Mouse (Mus musculus) stomach, embryonic 16.5 days (tissue): ENCODE data around the gene Hoxa5. TPM values are rescaled to one million over a fixed set of nuclear protein-coding genes. Genes with fewer than 3 reads are reported as not detected.

Source experiments
- ATAC-seq: fragments of 200-750 bp; cut with Nextera tagmentation; 2 replicates; pipeline ENCODE4 v1.8.0; 2017; ENCODE audit warnings: moderate number of reproducible peaks, moderate TSS enrichment; ENCODE audit not compliant: insufficient read depth, low FRiP score
- H3K27ac ChIP-seq: fragments of 300-500 bp; sonication (generic); 2 replicates; pipeline ENCODE4 v1.5.1; 2014; ENCODE audit warnings: low read length
- H3K27me3 ChIP-seq: fragments of 300-500 bp; sonication (generic); 2 replicates; pipeline ENCODE4 v1.6.1; 2014; ENCODE audit warnings: low read length, control low read depth, mixed read lengths; ENCODE audit not compliant: control insufficient read depth, insufficient read depth
- H3K36me3 ChIP-seq: fragments of 300-500 bp; sonication (generic); 2 replicates; pipeline ENCODE4 v1.6.1; 2014; ENCODE audit warnings: low read length; ENCODE audit not compliant: control insufficient read depth, insufficient read depth
- H3K4me1 ChIP-seq: fragments of 300-500 bp; sonication (generic); 2 replicates; pipeline ENCODE4 v1.6.1; 2014; ENCODE audit warnings: low read length, control low read depth, mixed read lengths; ENCODE audit not compliant: control insufficient read depth, insufficient read depth
- H3K4me2 ChIP-seq: fragments of 300-500 bp; sonication (generic); 2 replicates; pipeline ENCODE4 v1.6.1; 2014; ENCODE audit warnings: low read depth, low read length, mixed read lengths
- H3K4me3 ChIP-seq: fragments of 300-500 bp; sonication (generic); replicated peaks from 2 replicates; pipeline ENCODE4 v1.5.1; 2014; ENCODE audit warnings: mild to moderate bottlenecking, low read length
- H3K9ac ChIP-seq: fragments of 300-500 bp; sonication (generic); 2 replicates; pipeline ENCODE4 v1.6.1; 2014; ENCODE audit warnings: low read length
- H3K9me3 ChIP-seq: fragments of 300-500 bp; sonication (generic); replicated peaks from 2 replicates; pipeline ENCODE4 v1.6.1; 2016; ENCODE audit warnings: low read length, control low read depth; ENCODE audit not compliant: control insufficient read depth
- WGBS: fragments of 180-500 bp; shearing (Covaris S2); extraction: QIAGEN DNeasy Blood & Tissue Kit; methylation state at CpG from one replicate; pipeline ENCODE4 v1.1.7; 2014; 5-methylcytosine and 5-hydroxymethylcytosine counted together
- polyA plus RNA-seq: library from polyadenylated mRNA; unstranded; fragments of >200 nt; fragmentation: Nextera tagmentation; extraction: Ambion mirVana; gene quantifications from 2 replicates; pipeline ENCODE4 v1.2.1, GENCODE M21; 2015

The Hoxa5 gene
- polyA plus RNA-seq, 1 experiment from 2014 or later = 11.0 TPM

DNA sequence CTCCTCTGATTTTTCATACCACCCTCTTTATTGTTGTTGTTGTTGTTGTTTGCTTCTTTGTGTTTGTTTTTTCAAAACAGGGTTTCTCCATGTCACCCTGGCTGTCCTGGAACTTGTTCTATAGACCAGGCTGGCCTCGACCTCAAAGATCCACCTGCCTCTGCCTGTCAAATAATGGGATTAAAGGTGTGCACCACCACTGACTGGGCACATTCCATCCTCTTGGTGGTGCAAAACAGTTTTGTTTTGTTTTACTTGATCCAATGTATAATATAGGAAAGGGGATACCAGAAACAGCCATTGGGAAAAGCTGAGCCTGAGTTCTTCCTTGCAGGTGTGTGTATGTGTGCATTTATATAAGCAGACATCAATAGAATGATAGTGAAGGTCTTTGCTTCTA, 17.9 kb downstream of the Hoxa5 start:
- Histone ChIP-seq H3K9me3 (no peaks in the 10 kb centered on the region), H3K36me3 (no peaks in the 10 kb centered on the region), H3K27ac (no peak overlapping the region), H3K27me3 (0 out of 2 replicates have a peak, but pooled peaks cover 5% of the 10 kb centered on the region), H3K4me2 (no peak overlapping the region), H3K9ac (no peak overlapping the region), H3K4me3 (no peak overlapping the region), H3K4me1 (peaks cover 46% of the 10 kb centered on the region)
- ATAC-seq = no peak
- WGBS = 34% methylated on average over 1 of the region's 1 CpGs

DNA sequence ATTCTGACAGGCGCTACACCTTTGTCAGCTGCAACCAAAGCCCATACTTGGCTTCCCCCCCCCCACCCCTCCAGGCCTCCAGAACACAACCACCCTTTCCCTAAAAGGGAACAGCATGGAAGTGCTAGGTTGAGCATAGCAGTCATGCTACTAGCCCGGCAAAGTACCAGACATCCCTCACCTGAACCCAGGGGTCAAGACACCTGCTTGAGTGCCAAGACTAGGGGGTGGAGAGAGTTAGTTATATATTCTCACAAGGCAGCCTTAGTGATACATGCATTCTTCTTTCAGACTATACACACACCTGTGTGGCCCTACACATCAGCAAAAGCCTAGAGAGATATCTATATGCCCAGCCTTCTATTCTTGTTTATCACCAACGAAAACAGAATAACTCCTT, 18.6 kb downstream of the Hoxa5 start:
- no peak for ATAC-seq
- WGBS = 39% methylated on average over 3 of the region's 3 CpGs
- no peak overlapping the region for H3K4me3 ChIP-seq
- no peaks in the 10 kb centered on the region for H3K36me3 ChIP-seq
- H3K9me3 ChIP-seq = no peaks in the 10 kb centered on the region
- peak overlapping the region; percentile 39; the same call in 1 of the 2 replicates for H3K4me2 ChIP-seq
- peak overlapping the region; percentile 82; the same call in 1 of the 2 replicates for H3K27ac ChIP-seq
- H3K4me1 ChIP-seq = peaks cover 52% of the 10 kb centered on the region
- H3K27me3 ChIP-seq = 0 out of 2 replicates have a peak, but pooled peaks cover 5% of the 10 kb centered on the region
- peak overlapping the region; percentile 45; the same call in 1 of the 2 replicates for H3K9ac ChIP-seq

GRCm38 (mm10) chr6:52185222-52185621, 19.2 kb downstream of the Hoxa5 start:
- H3K27ac ChIP-seq = peak overlapping the region; percentile 82; the same call in 1 of the 2 replicates
- 0 out of 2 replicates have a peak, but pooled peaks cover 5% of the 10 kb centered on the region for H3K27me3 ChIP-seq
- H3K9me3 ChIP-seq = no peaks in the 10 kb centered on the region
- H3K4me1 ChIP-seq = peaks cover 54% of the 10 kb centered on the region
- peak overlapping the region; percentile 4 for H3K4me3 ChIP-seq
- no peak for ATAC-seq
- WGBS = 4% methylated on average over 19 of the region's 19 CpGs
- H3K9ac ChIP-seq = peak overlapping the region; percentile 45
- H3K36me3 ChIP-seq = no peaks in the 10 kb centered on the region
- H3K4me2 ChIP-seq = peak overlapping the region; percentile 39

DNA sequence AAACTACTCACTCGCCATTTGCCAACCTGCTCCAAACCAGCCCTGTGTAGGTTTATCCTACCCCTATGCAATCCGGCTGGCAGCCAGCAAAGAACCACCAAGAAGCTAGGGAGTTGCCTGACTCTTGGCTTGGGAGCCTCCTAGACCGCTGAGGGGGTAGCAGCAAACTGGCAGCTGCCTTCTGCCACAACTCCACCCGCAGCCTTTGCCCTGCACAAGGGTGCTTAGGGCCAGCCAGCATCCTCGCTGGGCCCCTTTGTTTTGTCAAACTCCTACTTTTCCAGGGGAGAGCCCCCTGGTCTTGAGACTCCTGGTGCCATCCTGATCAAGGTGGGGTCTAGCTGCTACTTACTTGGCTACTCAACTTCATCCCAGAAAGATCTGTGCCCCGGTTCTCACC, 19.7 kb downstream of the Hoxa5 start:
- peak overlapping the region; percentile 43 for H3K9ac ChIP-seq
- no peak for ATAC-seq

GRCm38 (mm10) chr6:52183311-52184080, 20.9 kb downstream of the Hoxa5 start:
- peaks cover 51% of the 10 kb centered on the region for H3K4me1 ChIP-seq
- H3K9ac ChIP-seq = peak overlapping the region; percentile 40; the same call in 1 of the 2 replicates
- WGBS = 19% methylated on average over 10 of the region's 10 CpGs
- H3K9me3 ChIP-seq = no peaks in the 10 kb centered on the region
- no peaks in the 10 kb centered on the region for H3K36me3 ChIP-seq
- H3K27me3 ChIP-seq = 0 out of 2 replicates have a peak, but pooled peaks cover 5% of the 10 kb centered on the region
- peak overlapping the region; percentile 41 for H3K4me2 ChIP-seq
- H3K27ac ChIP-seq = peak overlapping the region; percentile 82
- no peak for ATAC-seq
- H3K4me3 ChIP-seq = no peak overlapping the region

More for the DNA sequence above, 19.7 kb downstream of the Hoxa5 start:
- 0 out of 2 replicates have a peak, but pooled peaks cover 5% of the 10 kb centered on the region for H3K27me3 ChIP-seq
- H3K27ac ChIP-seq = peak overlapping the region; percentile 82
- no peaks in the 10 kb centered on the region for H3K36me3 ChIP-seq
- WGBS = 27% methylated on average over 6 of the region's 6 CpGs
- no peak overlapping the region for H3K4me3 ChIP-seq
- H3K4me1 ChIP-seq = peaks cover 54% of the 10 kb centered on the region
- no peaks in the 10 kb centered on the region for H3K9me3 ChIP-seq
- H3K4me2 ChIP-seq = peak overlapping the region; percentile 39

GRCm38 (mm10) chr6:52182793-52183192, 21.6 kb downstream of the Hoxa5 start:
- peaks cover 48% of the 10 kb centered on the region for H3K4me1 ChIP-seq

DNA sequence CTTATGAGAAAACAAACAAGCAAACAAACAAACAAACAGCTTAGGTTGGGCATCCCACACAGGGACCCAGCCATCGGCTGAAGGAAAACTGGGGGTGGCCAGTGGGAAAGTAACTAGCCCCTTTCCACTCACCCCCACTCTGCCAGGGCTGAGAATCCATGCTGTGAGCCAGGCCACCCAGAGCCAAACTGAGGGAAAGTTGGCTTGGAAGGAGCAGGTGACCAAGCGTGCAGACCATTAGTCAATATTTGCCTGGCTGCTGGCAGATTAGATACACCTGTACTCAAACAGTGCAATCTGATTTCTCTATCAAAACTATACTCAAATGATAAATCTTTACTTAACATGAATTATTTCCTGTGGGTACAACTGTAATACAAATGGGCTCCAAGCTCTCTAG, 22.4 kb downstream of the Hoxa5 start:
- Histone ChIP-seq H3K4me2 (no peak overlapping the region), H3K4me1 (peaks cover 42% of the 10 kb centered on the region), H3K27me3 (no peaks in the 10 kb centered on the region)

More at GRCm38 (mm10) chr6:52182793-52183192, 21.6 kb downstream of the Hoxa5 start:
- Histone ChIP-seq H3K9ac (0 out of 2 replicates have a peak overlapping the region, but pooled peaks have one; percentile 40), H3K27me3 (0 out of 2 replicates have a peak, but pooled peaks cover under 1% of the 10 kb centered on the region), H3K36me3 (no peaks in the 10 kb centered on the region), H3K4me3 (no peak overlapping the region), H3K27ac (peak overlapping the region; percentile 82), H3K4me2 (peak overlapping the region; percentile 41; the same call in 1 of the 2 replicates), H3K9me3 (no peaks in the 10 kb centered on the region)
- WGBS = 49% methylated on average over 1 of the region's 1 CpGs
- no peak for ATAC-seq

DNA sequence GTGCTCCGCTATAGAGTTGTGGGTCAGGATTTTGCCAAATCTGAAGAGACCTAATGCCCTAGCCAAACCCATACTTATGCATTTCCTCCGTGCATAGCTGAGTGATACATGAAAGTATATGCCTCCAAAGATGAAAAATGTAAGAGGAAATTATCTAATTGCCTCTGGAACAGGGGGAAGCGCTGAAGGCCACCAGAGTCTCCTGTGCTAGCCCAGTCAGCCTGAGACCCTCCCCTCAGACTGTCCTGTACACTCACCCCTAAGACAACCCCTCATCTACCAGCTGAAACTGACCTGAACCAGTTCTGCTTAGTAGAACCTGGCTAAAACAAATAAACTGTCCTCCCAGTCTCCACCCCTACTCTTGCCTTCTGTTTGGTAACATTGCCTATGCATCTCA, 23.7 kb downstream of the Hoxa5 start:
- ATAC-seq = no peak
- H3K9me3 ChIP-seq = no peaks in the 10 kb centered on the region
- peak overlapping the region; percentile 60 for H3K4me3 ChIP-seq
- H3K4me2 ChIP-seq = peak overlapping the region; percentile 71
- H3K27me3 ChIP-seq = no peaks in the 10 kb centered on the region
- H3K4me1 ChIP-seq = peaks cover 33% of the 10 kb centered on the region
- peak overlapping the region; percentile 98 for H3K27ac ChIP-seq
- 38% methylated on average over 3 of the region's 3 CpGs for WGBS
- H3K36me3 ChIP-seq = no peaks in the 10 kb centered on the region
- peak overlapping the region; percentile 91 for H3K9ac ChIP-seq

More for the DNA sequence above, 22.4 kb downstream of the Hoxa5 start:
- WGBS = 27% methylated on average over 2 of the region's 2 CpGs
- ATAC-seq = no peak
- peak overlapping the region; percentile 98 for H3K27ac ChIP-seq
- no peak overlapping the region for H3K4me3 ChIP-seq
- no peak overlapping the region for H3K9ac ChIP-seq
- no peaks in the 10 kb centered on the region for H3K36me3 ChIP-seq
- no peaks in the 10 kb centered on the region for H3K9me3 ChIP-seq

- Histone ChIP-seq H3K27ac (peak overlapping the region; percentile 98), H3K4me2 (peak overlapping the region; percentile 71), H3K27me3 (no peaks in the 10 kb centered on the region), H3K9ac (peak overlapping the region; percentile 91), H3K4me1 (peaks cover 33% of the 10 kb centered on the region), H3K36me3 (no peaks in the 10 kb centered on the region), H3K4me3 (peak overlapping the region; percentile 60), H3K9me3 (no peaks in the 10 kb centered on the region)
- WGBS = 24% methylated on average over 11 of the region's 11 CpGs
- no peak for ATAC-seq
Measured at GRCm38 (mm10) chr6:52180213-52180710, 24.1 kb downstream of the Hoxa5 start.
